Comparison of ENCODE assay signal across 8 mouse cellular contexts in genomic region chr12:17741637-17742364, GRCm38 (mm10). TPM values are rescaled to one million over a fixed set of nuclear protein-coding genes. Genes with fewer than 3 reads are reported as not detected.
A peak's percentile ranks its signal among the peaks of the same experiment; 100 is the strongest.
DNase-seq lines count a peak whose midpoint lies in the region; ATAC-seq and TF ChIP-seq lines count a peak whose summit lies in the region.

No protein-coding gene starts in this region.

- no peaks in the 10 kb centered on the region for H3K36me3 ChIP-seq in forebrain, embryonic 16.5 days (ENCODE audit: control insufficient read depth, insufficient read depth)
- no peaks in the 10 kb centered on the region for H3K36me3 ChIP-seq in forebrain, embryonic 12.5 days (replicated peaks)
- H3K36me3 ChIP-seq in hindbrain, postnatal 0 days (ENCODE audit: insufficient read depth, low read length): no peaks in the 10 kb centered on the region

- H3K4me1 ChIP-seq in forebrain, embryonic 16.5 days (replicated peaks; ENCODE audit: control insufficient read depth, insufficient read depth, low read length): peaks cover 29% of the 10 kb centered on the region
- H3K4me1 ChIP-seq in forebrain, embryonic 12.5 days: peaks cover 36% of the 10 kb centered on the region
- H3K4me1 ChIP-seq in hindbrain, postnatal 0 days (ENCODE audit: insufficient read depth, low read length): peaks cover 30% of the 10 kb centered on the region

- no peak overlapping the region for H3K4me2 ChIP-seq in forebrain, embryonic 16.5 days (ENCODE audit: low read length)
- no peak overlapping the region for H3K4me2 ChIP-seq in forebrain, embryonic 12.5 days
- H3K4me2 ChIP-seq in hindbrain, postnatal 0 days (ENCODE audit: low read depth, low read length): no peak overlapping the region

- peak overlapping the region; percentile 39; the same call in 1 of the 2 replicates for H3K27ac ChIP-seq in forebrain, embryonic 16.5 days (ENCODE audit: low read length)
- no peak overlapping the region for H3K27ac ChIP-seq in forebrain, embryonic 12.5 days
- H3K27ac ChIP-seq in hindbrain, postnatal 0 days: peak overlapping the region; percentile 70

- no peak overlapping the region for H3K9ac ChIP-seq in forebrain, embryonic 16.5 days (replicated peaks; ENCODE audit: low read depth, low read length)
- no peak overlapping the region for H3K9ac ChIP-seq in forebrain, embryonic 12.5 days
- H3K9ac ChIP-seq in hindbrain, postnatal 0 days (replicated peaks; ENCODE audit: low read length): 0 out of 2 replicates have a peak overlapping the region, but pooled peaks have one; percentile 21

- no peaks in the 10 kb centered on the region for H3K9me3 ChIP-seq in forebrain, embryonic 16.5 days (ENCODE audit: control insufficient read depth, low read length)
- no peaks in the 10 kb centered on the region for H3K9me3 ChIP-seq in forebrain, embryonic 12.5 days
- no peaks in the 10 kb centered on the region for H3K9me3 ChIP-seq in hindbrain, postnatal 0 days (ENCODE audit: low read length)

- H3K27me3 ChIP-seq in forebrain, embryonic 16.5 days (replicated peaks; ENCODE audit: control insufficient read depth, insufficient read depth, low read length): no peaks in the 10 kb centered on the region
- H3K27me3 ChIP-seq in forebrain, embryonic 12.5 days: no peaks in the 10 kb centered on the region
- H3K27me3 ChIP-seq in hindbrain, postnatal 0 days (ENCODE audit: insufficient read depth, low read length): no peaks in the 10 kb centered on the region

- no peak overlapping the region for H3K4me3 ChIP-seq in forebrain, embryonic 16.5 days (replicated peaks; ENCODE audit: low read length)
- no peak overlapping the region for H3K4me3 ChIP-seq in forebrain, embryonic 12.5 days (replicated peaks)
- H3K4me3 ChIP-seq in hindbrain, postnatal 0 days (ENCODE audit: low read length): no peak overlapping the region

- peak; percentile 35; the same call in 1 of the 2 replicates for ATAC-seq in forebrain, embryonic 16.5 days
- ATAC-seq in forebrain, embryonic 12.5 days (ENCODE audit: low FRiP score): no peak
- peak; percentile 71 for ATAC-seq in hindbrain, postnatal 0 days
- ATAC-seq in activated CD4-positive, CD25-positive, alpha-beta regulatory T cell, adult 4 months: no peak

- WGBS in forebrain, embryonic 16.5 days: 54% methylated on average over 17 of the region's 17 CpGs
- WGBS in forebrain, embryonic 12.5 days: 86% methylated on average over 17 of the region's 17 CpGs
- 34% methylated on average over 17 of the region's 17 CpGs for WGBS in hindbrain, postnatal 0 days

- peak; percentile 27 for DNase-seq in urinary bladder, postnatal 14 days (ENCODE audit: low spot score)
- DNase-seq in urinary bladder, adult 18-20 months (ENCODE audit: low spot score in 2 of 2): no peak
- DNase-seq in hindbrain, postnatal 0 days (ENCODE audit: low spot score): peak; percentile 69
- peak; percentile 78 for DNase-seq in lung, postnatal 10 days
- no peak for DNase-seq in embryo, embryonic 11 days

- TF ChIP-seq CTCF in hindbrain, postnatal 0 days (IDR thresholded peaks at IDR 0.05; ENCODE audit: low read depth): no peak

RNA-seq across cellular contexts. Expression of gene Hpcal1, which starts 51.1 kb away (rescaled TPM):
- 34.6 and 47.1 TPM in 2 replicates for polyA plus RNA-seq in forebrain, embryonic 16.5 days (2015; fragmentation: Nextera tagmentation; extraction: Ambion mirVana)
- polyA plus RNA-seq in forebrain, embryonic 12.5 days (2016; fragmentation: Nextera tagmentation; extraction: Ambion mirVana): 36.6 and 41.3 TPM in 2 replicates
- total RNA-seq in hindbrain, postnatal 0 days (2014; rRNA removed): 93.9 and 95.2 TPM in 2 replicates
- polyA plus RNA-seq in hindbrain, postnatal 0 days (2015; fragmentation: Nextera tagmentation; extraction: Ambion mirVana): 171 and 180 TPM in 2 replicates
- polyA plus RNA-seq in activated CD4-positive, CD25-positive, alpha-beta regulatory T cell, adult 4 months (2017; shearing (Covaris generic)): 10 to 100 TPM; 59.7 to 63.6 TPM

Comparison
In these comparisons a context has a peak if more than half of its experiments do, and no peak if none do; other contexts are left out.
1. ATAC-seq: peak in forebrain, embryonic 16.5 days (single experiment) and hindbrain, postnatal 0 days (single experiment); none in forebrain, embryonic 12.5 days (single experiment) and activated CD4-positive, CD25-positive, alpha-beta regulatory T cell, adult 4 months (single experiment).
2. DNase-seq: peak in urinary bladder, postnatal 14 days (single experiment), hindbrain, postnatal 0 days (single experiment) and lung, postnatal 10 days (single experiment); none in urinary bladder, adult 18-20 months (0 of 2) and embryo, embryonic 11 days (single experiment).